Comparison of ENCODE assay signal across 8 mouse cellular contexts in genomic region chr15:81796228-81796627, GRCm38 (mm10). TPM values are rescaled to one million over a fixed set of nuclear protein-coding genes. Genes with fewer than 3 reads are reported as not detected.
DNase-seq lines count a peak whose midpoint lies in the region; ATAC-seq and TF ChIP-seq lines count a peak whose summit lies in the region.

No protein-coding gene starts in this region.

- no peak overlapping the region for H3K9ac ChIP-seq in heart, postnatal 0 days (replicated peaks; ENCODE audit: low read depth, low read length)
- H3K9ac ChIP-seq in lung, embryonic 16.5 days (ENCODE audit: low read length), result 0 out of 2 replicates have a peak overlapping the region, but pooled peaks have one; percentile 12
- H3K9ac ChIP-seq in midbrain, embryonic 15.5 days, result no peak overlapping the region

- no peak overlapping the region for H3K4me3 ChIP-seq in gastrocnemius, adult 2 months
- H3K4me3 ChIP-seq in E14TG2a.4 (replicated peaks; ENCODE audit: low read length), result no peak overlapping the region
- no peak overlapping the region for H3K4me3 ChIP-seq in heart, postnatal 0 days (ENCODE audit: low read depth, low read length)
- no peak overlapping the region for H3K4me3 ChIP-seq in lung, embryonic 16.5 days (ENCODE audit: low read length)
- H3K4me3 ChIP-seq in midbrain, embryonic 15.5 days, result no peak overlapping the region

- no peak for TF ChIP-seq EP300 in heart, postnatal 0 days (IDR thresholded peaks at IDR 0.05; ENCODE audit: low read depth)

- H3K27ac ChIP-seq in gastrocnemius, adult 2 months, result peak overlapping the region; percentile 75
- H3K27ac ChIP-seq in heart, postnatal 0 days (ENCODE audit: low read depth), result peak overlapping the region; percentile 43
- H3K27ac ChIP-seq in lung, embryonic 16.5 days (ENCODE audit: low read length), result peak overlapping the region; percentile 47
- no peak overlapping the region for H3K27ac ChIP-seq in midbrain, embryonic 15.5 days

- WGBS in heart, postnatal 0 days, result 60% methylated on average over 3 of the region's 3 CpGs
- WGBS in lung, embryonic 16.5 days, result 54% methylated on average over 3 of the region's 3 CpGs
- WGBS in midbrain, embryonic 15.5 days, result 79% methylated on average over 3 of the region's 3 CpGs

- peaks cover 8% of the 10 kb centered on the region for H3K27me3 ChIP-seq in E14TG2a.4 (ENCODE audit: insufficient read depth, low read length)
- no peaks in the 10 kb centered on the region for H3K27me3 ChIP-seq in heart, postnatal 0 days (ENCODE audit: control insufficient read depth, insufficient read depth, low read length)
- no peaks in the 10 kb centered on the region for H3K27me3 ChIP-seq in lung, embryonic 16.5 days (ENCODE audit: control insufficient read depth, insufficient read depth, low read depth, low read length)
- H3K27me3 ChIP-seq in midbrain, embryonic 15.5 days (replicated peaks), result no peaks in the 10 kb centered on the region

- peaks cover 37% of the 10 kb centered on the region for H3K36me3 ChIP-seq in E14TG2a.4 (ENCODE audit: insufficient read depth, low read length)
- H3K36me3 ChIP-seq in heart, postnatal 0 days (replicated peaks; ENCODE audit: control insufficient read depth, insufficient read depth, low read length), result peaks cover 36% of the 10 kb centered on the region
- peaks cover 12% of the 10 kb centered on the region for H3K36me3 ChIP-seq in lung, embryonic 16.5 days (ENCODE audit: control insufficient read depth, insufficient read depth, low read length)
- H3K36me3 ChIP-seq in midbrain, embryonic 15.5 days (replicated peaks), result peaks cover 21% of the 10 kb centered on the region; the same call in 1 of the 2 replicates

- H3K4me2 ChIP-seq in heart, postnatal 0 days (ENCODE audit: low read depth, low read length), result no peak overlapping the region
- H3K4me2 ChIP-seq in lung, embryonic 16.5 days (ENCODE audit: low read depth, low read length), result no peak overlapping the region
- no peak overlapping the region for H3K4me2 ChIP-seq in midbrain, embryonic 15.5 days

- ATAC-seq in heart, postnatal 0 days (ENCODE audit: insufficient read depth, low read depth), result peak; percentile 72; the same call in 1 of the 2 replicates
- ATAC-seq in lung, embryonic 16.5 days (ENCODE audit: low read depth), result peak; percentile 88
- ATAC-seq in activated CD4-positive, CD25-positive, alpha-beta regulatory T cell, adult 4 months, result no peak
- ATAC-seq in midbrain, embryonic 15.5 days (replicated peaks), result no peak

- H3K9me3 ChIP-seq in E14TG2a.4 (ENCODE audit: low read length), result no peaks in the 10 kb centered on the region
- no peaks in the 10 kb centered on the region for H3K9me3 ChIP-seq in heart, postnatal 0 days (replicated peaks; ENCODE audit: control insufficient read depth, low read length)
- H3K9me3 ChIP-seq in lung, embryonic 16.5 days (ENCODE audit: control insufficient read depth, low read length), result no peaks in the 10 kb centered on the region
- no peaks in the 10 kb centered on the region for H3K9me3 ChIP-seq in midbrain, embryonic 15.5 days

- intact Hi-C loops in gastrocnemius, adult 2 months (cut with DNase I), result loop anchor here (5.0 kb wide), 1 partner anchor 49 kb away; the partner anchor contains the start of genes Rangap1 and Zc3h7b

- DNase-seq in gastrocnemius, adult 2 months, result peak; percentile 49
- no peak for DNase-seq in gastrocnemius, adult 8-10 months (ENCODE audit: low spot score in 2 of 2)
- peak; percentile 35 for DNase-seq in heart, postnatal 0 days (ENCODE audit: low spot score)
- no peak for DNase-seq in cerebellum, adult 8-10 months

- TF ChIP-seq CTCF in gastrocnemius, adult 2 months (IDR thresholded peaks at IDR 0.05), result peak; percentile 56
- peak; percentile 7; the same call in 1 of the 2 replicates for TF ChIP-seq CTCF in E14TG2a.4 (conservative IDR thresholded peaks at IDR 0.05; ENCODE audit: low read length)
- peak; percentile 59 for TF ChIP-seq CTCF in heart, postnatal 0 days (IDR thresholded peaks at IDR 0.05; ENCODE audit: low read depth)

- peaks cover 19% of the 10 kb centered on the region for H3K4me1 ChIP-seq in E14TG2a.4 (replicated peaks; ENCODE audit: low read depth, low read length)
- H3K4me1 ChIP-seq in heart, postnatal 0 days (ENCODE audit: control insufficient read depth, insufficient read depth), result no peaks in the 10 kb centered on the region
- no peaks in the 10 kb centered on the region for H3K4me1 ChIP-seq in lung, embryonic 16.5 days (replicated peaks; ENCODE audit: control insufficient read depth, insufficient read depth, low read length)
- no peaks in the 10 kb centered on the region for H3K4me1 ChIP-seq in midbrain, embryonic 15.5 days

RNA-seq across cellular contexts. Expression of gene Tef, which starts 6.0 kb away (rescaled TPM):
- 100 to 1,000 TPM; 101 to 191 TPM for total RNA-seq in gastrocnemius, adult 2 months (2021)
- 100 to 1,000 TPM; 191 to 229 (median 196) TPM for total RNA-seq in gastrocnemius, adult 8-10 months (2022)
- 41.5 and 58.7 TPM in 2 replicates for total RNA-seq in heart, postnatal 0 days (2014; rRNA removed; ENCODE audit: low replicate concordance)
- polyA plus RNA-seq in heart, postnatal 0 days (2015; fragmentation: Nextera tagmentation; extraction: Ambion mirVana), result 27.8 and 30.3 TPM in 2 replicates
- 32.4 and 39.8 TPM in 2 replicates for polyA plus RNA-seq in lung, embryonic 16.5 days (2015; fragmentation: Nextera tagmentation; extraction: Ambion mirVana)
- polyA plus RNA-seq in activated CD4-positive, CD25-positive, alpha-beta regulatory T cell, adult 4 months (2017; shearing (Covaris generic)), result 1 to 10 TPM; 5.2 to 7.3 TPM
- polyA plus RNA-seq in midbrain, embryonic 15.5 days (2015; fragmentation: Nextera tagmentation; extraction: Ambion mirVana), result 24.0 and 25.2 TPM in 2 replicates

RNA-seq across cellular contexts. Expression of gene Rangap1, which starts 50.9 kb away (rescaled TPM):
- total RNA-seq in gastrocnemius, adult 2 months (2021), result 10 to 100 TPM; 23.7 to 24.1 TPM
- total RNA-seq in gastrocnemius, adult 8-10 months (2022), result 10 to 100 TPM; 23.5 to 24.3 (median 23.6) TPM
- 50.6 and 87.8 TPM in 2 replicates for total RNA-seq in heart, postnatal 0 days (2014; rRNA removed; ENCODE audit: low replicate concordance)
- 28.7 and 31.3 TPM in 2 replicates for polyA plus RNA-seq in heart, postnatal 0 days (2015; fragmentation: Nextera tagmentation; extraction: Ambion mirVana)
- polyA plus RNA-seq in lung, embryonic 16.5 days (2015; fragmentation: Nextera tagmentation; extraction: Ambion mirVana), result 94.6 and 95.7 TPM in 2 replicates
- 10 to 100 TPM; 39.7 to 56.1 TPM for polyA plus RNA-seq in activated CD4-positive, CD25-positive, alpha-beta regulatory T cell, adult 4 months (2017; shearing (Covaris generic))
- 162 and 164 TPM in 2 replicates for polyA plus RNA-seq in midbrain, embryonic 15.5 days (2015; fragmentation: Nextera tagmentation; extraction: Ambion mirVana)

RNA-seq across cellular contexts. Expression of gene Zc3h7b, which starts 51.4 kb away (rescaled TPM):
- total RNA-seq in gastrocnemius, adult 2 months (2021), result 10 to 100 TPM; 30.2 to 34.3 TPM
- 10 to 100 TPM; 29.2 to 37.7 (median 33.5) TPM for total RNA-seq in gastrocnemius, adult 8-10 months (2022)
- total RNA-seq in heart, postnatal 0 days (2014; rRNA removed; ENCODE audit: low replicate concordance), result 41.4 and 51.1 TPM in 2 replicates
- polyA plus RNA-seq in heart, postnatal 0 days (2015; fragmentation: Nextera tagmentation; extraction: Ambion mirVana), result 11.6 and 14.3 TPM in 2 replicates
- 25.7 and 32.0 TPM in 2 replicates for polyA plus RNA-seq in lung, embryonic 16.5 days (2015; fragmentation: Nextera tagmentation; extraction: Ambion mirVana)
- polyA plus RNA-seq in activated CD4-positive, CD25-positive, alpha-beta regulatory T cell, adult 4 months (2017; shearing (Covaris generic)), result 1 to 10 TPM; 5.2 to 7.1 TPM
- 59.2 and 59.7 TPM in 2 replicates for polyA plus RNA-seq in midbrain, embryonic 15.5 days (2015; fragmentation: Nextera tagmentation; extraction: Ambion mirVana)

Comparison
In these comparisons a context has a peak if more than half of its experiments do, and no peak if none do; other contexts are left out.
1. DNase-seq: peak in gastrocnemius, adult 2 months (single experiment) and heart, postnatal 0 days (single experiment); none in gastrocnemius, adult 8-10 months (0 of 2) and cerebellum, adult 8-10 months (single experiment).
2. CTCF ChIP-seq: peak in every context shown above with its lines; median percentile 59 in heart, postnatal 0 days; 56 in gastrocnemius, adult 2 months; 7 in E14TG2a.4.
3. ATAC-seq: peak in heart, postnatal 0 days (single experiment) and lung, embryonic 16.5 days (single experiment); none in activated CD4-positive, CD25-positive, alpha-beta regulatory T cell, adult 4 months (single experiment) and midbrain, embryonic 15.5 days (single experiment).